12 mouse cellular contexts compared by ENCODE assay signal in genomic region chr8:122762731-122763266, GRCm38 (mm10). TPM values are rescaled to one million over a fixed set of nuclear protein-coding genes. Genes with fewer than 3 reads are reported as not detected.
A peak's percentile ranks its signal among the peaks of the same experiment; 100 is the strongest.
DNase-seq lines count a peak whose midpoint lies in the region; ATAC-seq and TF ChIP-seq lines count a peak whose summit lies in the region.
"Had no signal": no experiment of that assay in that cellular context is flagged by ENCODE, and none has a peak within 500 bp of the region (broad histone marks: within the 10 kb centered on the region; RNA-seq: fewer than 3 reads in every experiment).

No protein-coding gene starts in this region.

- H3K9me3 ChIP-seq in embryonic facial prominence, embryonic 13.5 days, result no peaks in the 10 kb centered on the region
- H3K9me3 ChIP-seq in embryonic facial prominence, embryonic 10.5 days, result no peaks in the 10 kb centered on the region
- no peaks in the 10 kb centered on the region for H3K9me3 ChIP-seq in G1E (replicated peaks)
- no peaks in the 10 kb centered on the region for H3K9me3 ChIP-seq in heart, embryonic 16.5 days (replicated peaks; ENCODE audit: control insufficient read depth, low read length)
- H3K9me3 ChIP-seq: megakaryocyte, embryonic 14.5 days had no signal

- peaks cover 31% of the 10 kb centered on the region for H3K27me3 ChIP-seq in embryonic facial prominence, embryonic 13.5 days
- no peaks in the 10 kb centered on the region for H3K27me3 ChIP-seq in embryonic facial prominence, embryonic 10.5 days (replicated peaks; ENCODE audit: low read depth, poor library complexity, severe bottlenecking)
- H3K27me3 ChIP-seq in G1E (ENCODE audit: insufficient read depth, low read length), result peaks cover 80% of the 10 kb centered on the region
- no peaks in the 10 kb centered on the region; the same call in none of the 2 replicates for H3K27me3 ChIP-seq in heart, embryonic 16.5 days (ENCODE audit: control insufficient read depth, insufficient read depth, low read length)

- no peak overlapping the region for H3K27ac ChIP-seq in embryonic facial prominence, embryonic 13.5 days
- no peak overlapping the region for H3K27ac ChIP-seq in embryonic facial prominence, embryonic 10.5 days (replicated peaks)
- H3K27ac ChIP-seq in heart, embryonic 16.5 days (ENCODE audit: low read length), result peak overlapping the region; percentile 11; the same call in 1 of the 2 replicates
- H3K27ac ChIP-seq: kidney, postnatal 0 days had no signal

- H3K9ac ChIP-seq in embryonic facial prominence, embryonic 13.5 days, result 0 out of 2 replicates have a peak overlapping the region, but pooled peaks have one; percentile 21
- no peak overlapping the region for H3K9ac ChIP-seq in heart, embryonic 16.5 days (ENCODE audit: low read length)
- H3K9ac ChIP-seq: forebrain, postnatal 0 days had no signal

- H3K36me3 ChIP-seq in embryonic facial prominence, embryonic 13.5 days, result no peaks in the 10 kb centered on the region
- H3K36me3 ChIP-seq in embryonic facial prominence, embryonic 10.5 days (replicated peaks), result no peaks in the 10 kb centered on the region
- H3K36me3 ChIP-seq in G1E (replicated peaks), result no peaks in the 10 kb centered on the region
- H3K36me3 ChIP-seq in heart, embryonic 16.5 days (ENCODE audit: control insufficient read depth, insufficient read depth), result no peaks in the 10 kb centered on the region

- no peak overlapping the region for H3K4me3 ChIP-seq in embryonic facial prominence, embryonic 13.5 days
- no peak overlapping the region for H3K4me3 ChIP-seq in embryonic facial prominence, embryonic 10.5 days
- peak overlapping the region; percentile 43; the same call in 1 of the 2 replicates for H3K4me3 ChIP-seq in G1E (ENCODE audit: low read depth, low read length)
- H3K4me3 ChIP-seq in heart, embryonic 16.5 days (ENCODE audit: low read length), result no peak overlapping the region
- H3K4me3 ChIP-seq: megakaryocyte, embryonic 14.5 days had no signal

- H3K4me1 ChIP-seq in embryonic facial prominence, embryonic 13.5 days, result 0 out of 2 replicates have a peak, but pooled peaks cover 8% of the 10 kb centered on the region
- H3K4me1 ChIP-seq in embryonic facial prominence, embryonic 10.5 days, result peaks cover 8% of the 10 kb centered on the region
- H3K4me1 ChIP-seq in G1E (ENCODE audit: insufficient read depth, low read depth, low read length), result peaks cover 70% of the 10 kb centered on the region
- H3K4me1 ChIP-seq in heart, embryonic 16.5 days (ENCODE audit: control insufficient read depth, insufficient read depth, low read length), result 0 out of 2 replicates have a peak, but pooled peaks cover 2% of the 10 kb centered on the region

- no peak for TF ChIP-seq CTCF in G1E (IDR thresholded peaks at IDR 0.05; ENCODE audit: low read depth, low read length)

- no peak for DNase-seq in embryonic facial prominence, embryonic 10.5 days (ENCODE audit: low spot score)
- peak; percentile 35 for DNase-seq in G1E (ENCODE audit: low spot score)
- peak; percentile 7 for DNase-seq in lung, postnatal 10 days
- no peak for DNase-seq in left cerebral cortex, postnatal 4 days
- no peak for DNase-seq in retina, postnatal 1 day
- no peak for DNase-seq in left cerebral cortex, postnatal 36 days (ENCODE audit: low spot score in 2 of 2)
- DNase-seq: B cell, adult 2 months; forebrain, postnatal 0 days had no signal

- H3K4me2 ChIP-seq in embryonic facial prominence, embryonic 13.5 days, result no peak overlapping the region
- H3K4me2 ChIP-seq in heart, embryonic 16.5 days (ENCODE audit: low read depth, low read length), result no peak overlapping the region

- intact Hi-C loops in left cerebral cortex, postnatal 4 days (cut with DNase I), result no loop called here
- intact Hi-C loops in left cerebral cortex, postnatal 36 days (cut with DNase I), result no loop called here

- no peak for ATAC-seq in embryonic facial prominence, embryonic 13.5 days (ENCODE audit: insufficient number of reproducible peaks, insufficient read depth, low FRiP score, low TSS enrichment, low read depth)
- ATAC-seq in G1E (ENCODE audit: extremely low read depth, insufficient number of reproducible peaks, low FRiP score, poor library complexity, severe bottlenecking), result peak; percentile 19
- ATAC-seq in heart, embryonic 16.5 days (replicated peaks; ENCODE audit: extremely low read depth, insufficient read depth, low FRiP score), result no peak
- ATAC-seq: forebrain, postnatal 0 days had no signal

- 56% methylated on average over 12 of the region's 12 CpGs for WGBS in embryonic facial prominence, embryonic 13.5 days
- 52% methylated on average over 12 of the region's 12 CpGs for WGBS in embryonic facial prominence, embryonic 10.5 days
- 35% methylated on average over 12 of the region's 12 CpGs for WGBS in heart, embryonic 16.5 days

RNA-seq across cellular contexts. Expression of gene Acsf3, which starts 12.5 kb away (rescaled TPM):
- 16.4 and 18.9 TPM in 2 replicates for polyA plus RNA-seq in embryonic facial prominence, embryonic 13.5 days (2015; fragmentation: Nextera tagmentation; extraction: Ambion mirVana)
- 15.9 and 16.4 TPM in 2 replicates for polyA plus RNA-seq in embryonic facial prominence, embryonic 10.5 days (2016; fragmentation: Nextera tagmentation; extraction: Ambion mirVana)
- total RNA-seq in G1E (2014; fragmentation: Nextera tagmentation) (not detected in 2 replicates), G1E (2017) (0.41 and 0.49 TPM in 2 replicates)
- polyA plus RNA-seq in G1E (2012), result 0.63 and 0.74 TPM in 2 replicates
- polyA plus RNA-seq in heart, embryonic 16.5 days (2015; fragmentation: Nextera tagmentation; extraction: Ambion mirVana), result 14.9 and 17.2 TPM in 2 replicates
- total RNA-seq in left cerebral cortex, postnatal 4 days (2021), result 10 to 100 TPM; 17.4 to 17.8 TPM
- 10 to 100 TPM; 20.5 to 23.9 TPM for total RNA-seq in left cerebral cortex, postnatal 36 days (2021)

Comparison
In these comparisons a context has a peak if more than half of its experiments do, and no peak if none do; other contexts are left out.
1. DNase-seq: peak in G1E (single experiment) and lung, postnatal 10 days (single experiment); none in embryonic facial prominence, embryonic 10.5 days (single experiment), left cerebral cortex, postnatal 4 days (single experiment), retina, postnatal 1 day (single experiment) and left cerebral cortex, postnatal 36 days (0 of 2).